ENCODE assay signal across 8 mouse cellular contexts in genomic region chr7:81211760-81212159, GRCm38 (mm10). TPM values are rescaled to one million over a fixed set of nuclear protein-coding genes. Genes with fewer than 3 reads are reported as not detected.
DNase-seq lines count a peak whose midpoint lies in the region; ATAC-seq and TF ChIP-seq lines count a peak whose summit lies in the region.

No protein-coding gene starts in this region.

- H3K27ac ChIP-seq in thymus, adult 2 months (ENCODE audit: control insufficient read depth, insufficient read depth, low read length) = no peak overlapping the region
- no peak overlapping the region for H3K27ac ChIP-seq in intestine, postnatal 0 days (ENCODE audit: low read depth, low read length)

- peaks cover 11% of the 10 kb centered on the region for H3K4me1 ChIP-seq in thymus, adult 2 months (replicated peaks; ENCODE audit: control insufficient read depth, insufficient read depth, low read length)
- no peaks in the 10 kb centered on the region for H3K4me1 ChIP-seq in intestine, postnatal 0 days (replicated peaks; ENCODE audit: control insufficient read depth, insufficient read depth, low read length)

- no peaks in the 10 kb centered on the region for H3K9me3 ChIP-seq in intestine, postnatal 0 days (ENCODE audit: control insufficient read depth)

- no peak for ATAC-seq in intestine, postnatal 0 days

- H3K36me3 ChIP-seq in thymus, adult 2 months (ENCODE audit: control insufficient read depth, insufficient read depth, low read length) = no peaks in the 10 kb centered on the region
- H3K36me3 ChIP-seq in intestine, postnatal 0 days (ENCODE audit: control insufficient read depth, insufficient read depth) = no peaks in the 10 kb centered on the region

- no peak overlapping the region for H3K9ac ChIP-seq in intestine, postnatal 0 days (ENCODE audit: low read depth, low read length)

- TF ChIP-seq CTCF in thymus, adult 2 months (IDR thresholded peaks at IDR 0.05; ENCODE audit: borderline replicate concordance, control insufficient read depth, extremely low read depth, insufficient read depth, low read length, poor library complexity) = no peak
- TF ChIP-seq CTCF in intestine, postnatal 0 days (IDR thresholded peaks at IDR 0.05; ENCODE audit: low read depth) = no peak

- H3K4me3 ChIP-seq in thymus, adult 2 months (ENCODE audit: control insufficient read depth, insufficient read depth, low read length) = no peak overlapping the region
- H3K4me3 ChIP-seq in intestine, postnatal 0 days (ENCODE audit: low read depth, low read length) = peak overlapping the region; percentile 65

- peaks cover 8% of the 10 kb centered on the region; the same call in 1 of the 2 replicates for H3K27me3 ChIP-seq in thymus, adult 2 months (ENCODE audit: control insufficient read depth, insufficient read depth, low read length)
- no peaks in the 10 kb centered on the region for H3K27me3 ChIP-seq in intestine, postnatal 0 days (replicated peaks; ENCODE audit: control insufficient read depth, insufficient read depth, low read length)

- peak overlapping the region; percentile 80 for H3K4me2 ChIP-seq in intestine, postnatal 0 days (replicated peaks; ENCODE audit: low read depth)

- TF ChIP-seq POLR2A in thymus, adult 2 months (IDR thresholded peaks at IDR 0.05; ENCODE audit: control insufficient read depth, extremely low read depth, insufficient read depth, low read length, poor library complexity) = no peak

- peak; percentile 12 for DNase-seq in thymus, postnatal 0 days (ENCODE audit: low spot score)
- no peak for DNase-seq in thymus, adult 2 months
- DNase-seq in heart, adult 18-20 months = peak; percentile 41 to 60
- peak; percentile 24 to 43 for DNase-seq in lung, postnatal 4 days
- no peak for DNase-seq in frontal cortex, postnatal 10 days (ENCODE audit: low spot score in 2 of 2)
- DNase-seq in left cerebral cortex, adult 8-10 months (ENCODE audit: low spot score in 2 of 2) = no peak
- DNase-seq in frontal cortex, postnatal 14 days (ENCODE audit: low spot score in 2 of 2) = no peak

- 22% methylated on average over 8 of the region's 8 CpGs for WGBS in thymus, adult 2 months
- WGBS in intestine, postnatal 0 days = 14% methylated on average over 8 of the region's 8 CpGs

RNA-seq across cellular contexts. Expression of gene Pde8a, which starts 1.6 kb away (rescaled TPM):
- 1.2 TPM in 2 replicates for polyA plus RNA-seq in thymus, postnatal 0 days (2015; fragmentation: Nextera tagmentation; extraction: Ambion mirVana)
- polyA plus RNA-seq in thymus, adult 2 months (2012; rRNA removed) = 3.0 and 3.5 TPM in 2 replicates
- total RNA-seq in heart, adult 18-20 months (2021) = 10 to 100 TPM; 13.8 to 16.1 TPM
- polyA plus RNA-seq in intestine, postnatal 0 days (2015; fragmentation: Nextera tagmentation; extraction: Ambion mirVana) = 3.6 and 3.8 TPM in 2 replicates
- 10 to 100 TPM; 12.5 to 16.6 (median 14.5) TPM for total RNA-seq in left cerebral cortex, adult 8-10 months (2022)

Comparison
In these comparisons a context has a peak if more than half of its experiments do, and no peak if none do; other contexts are left out.
1. DNase-seq: peak in thymus, postnatal 0 days (single experiment), heart, adult 18-20 months (2 of 2) and lung, postnatal 4 days (2 of 2); none in thymus, adult 2 months (single experiment), frontal cortex, postnatal 10 days (0 of 2), left cerebral cortex, adult 8-10 months (0 of 2) and frontal cortex, postnatal 14 days (0 of 2).